Mouse (Mus musculus): ENCODE data around the gene Oxld1. TPM values are rescaled to one million over a fixed set of nuclear protein-coding genes. Genes with fewer than 3 reads are reported as not detected.

Oxld1 gene
- 24.0 and 38.7 TPM in 2 replicates for polyA plus RNA-seq (2012; rRNA removed; ENCODE audit: low replicate concordance)

GRCm38 (mm10) chr11:120457772-120458751 is at the start of gene Oxld1, which contains the start of gene Ccdc137:
Oxld1 (minus strand) TSS chr11:120458068.
Ccdc137 (plus strand) TSS chr11:120458115.

DNA sequence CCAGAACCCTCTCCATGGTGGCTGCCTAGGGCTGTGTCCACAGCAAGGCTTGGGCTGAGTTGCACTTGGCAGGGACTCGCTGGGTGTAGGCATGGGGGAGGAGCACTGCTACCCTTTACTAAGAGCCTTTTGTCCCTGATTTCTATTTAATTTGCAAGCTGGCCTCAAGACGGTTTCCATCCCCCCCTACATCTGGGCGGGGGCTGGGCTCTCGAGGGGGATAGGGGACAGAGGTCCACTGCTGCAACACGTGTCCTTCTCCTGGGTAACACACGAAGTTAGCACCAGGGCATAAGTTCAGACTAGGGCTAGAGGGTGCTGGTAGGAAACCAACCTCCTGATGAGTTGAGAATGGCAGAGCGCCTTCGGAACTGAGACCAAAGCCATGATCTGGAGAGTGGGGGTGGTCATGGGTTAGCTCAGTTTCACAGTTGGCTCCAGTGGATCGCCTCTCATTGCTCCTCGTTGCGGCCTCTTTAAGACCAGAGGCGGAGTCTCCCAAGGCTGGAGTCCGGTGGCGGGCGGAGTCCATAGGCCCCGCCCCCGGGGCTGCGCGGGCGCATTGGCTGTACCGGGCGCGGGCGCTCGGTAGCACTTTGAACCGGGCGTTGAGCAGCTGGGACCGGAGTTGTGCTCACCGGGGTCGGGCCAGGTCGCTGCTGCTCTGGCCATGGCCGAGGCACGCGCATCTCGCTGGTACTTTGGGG is 33.6 kb upstream of the Oxld1 start, which contains the start of gene Slc25a10:
TSS of gene Slc25a10 (plus strand) at position 524 of the 707 bp plus-strand sequence.

DNA sequence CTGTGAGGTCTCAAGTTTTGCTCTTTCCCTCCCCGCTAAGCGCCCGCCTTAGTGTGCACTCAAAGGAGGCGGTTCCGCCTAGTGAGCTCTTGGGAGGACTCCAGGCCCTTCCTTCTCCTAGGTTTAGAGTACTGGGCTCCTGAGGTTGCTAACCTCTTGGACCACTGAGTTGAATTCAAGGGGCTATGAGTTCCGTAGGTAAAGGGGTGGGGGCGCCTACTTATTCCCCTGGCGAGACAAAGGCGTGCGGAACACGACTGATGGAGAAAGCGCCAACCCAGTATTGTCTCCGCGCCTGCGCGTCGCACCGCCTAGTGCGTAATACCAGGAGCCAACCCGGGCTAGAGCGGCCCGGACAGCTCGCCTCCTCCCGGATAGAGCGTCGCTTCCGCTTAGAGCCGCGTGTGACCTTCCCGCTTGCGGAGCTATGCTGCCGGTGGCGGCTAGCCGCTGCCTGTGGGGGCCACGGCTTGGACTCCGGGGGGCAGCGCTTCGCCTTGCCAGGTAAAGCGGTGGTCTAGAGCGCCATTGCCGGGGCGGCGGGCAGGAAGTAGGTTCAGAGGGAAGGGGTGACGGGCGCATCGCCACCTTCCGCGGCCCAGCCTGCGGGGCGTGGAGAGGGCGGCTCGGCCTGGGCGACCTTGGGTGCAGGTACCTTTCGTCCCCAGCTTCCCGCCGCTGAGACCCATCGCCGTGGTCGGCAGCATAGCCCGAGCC is 26.6 kb upstream of the Oxld1 start, which contains the start of gene Mrpl12:
TSS of gene Mrpl12 (plus strand) at position 349 of the 717 bp plus-strand sequence.

GRCm38 (mm10) chr11:120467051-120467735 is 9.3 kb upstream of the Oxld1 start, which contains the start of gene Arl16:
Arl16 (minus strand) TSS chr11:120467607.

DNA sequence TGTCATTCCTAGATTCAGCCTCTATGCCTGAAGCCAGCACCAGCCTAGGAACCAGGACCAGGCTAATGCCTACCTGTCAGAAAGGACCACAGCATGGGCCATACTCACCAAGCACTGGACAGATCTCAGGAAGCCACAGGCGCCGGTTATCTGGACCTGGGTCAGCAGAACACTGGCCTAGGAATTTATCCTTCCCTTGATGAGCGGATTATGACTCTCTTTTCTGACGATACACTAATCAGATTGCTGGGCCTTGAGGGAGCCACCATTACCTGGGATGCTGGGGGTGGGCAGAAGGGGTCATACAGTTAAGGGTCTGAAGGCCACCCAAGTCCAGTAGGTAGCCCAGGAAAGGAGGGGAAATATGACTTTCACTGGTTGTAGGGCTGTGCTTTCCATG is 4.6 kb downstream of the Oxld1 start, which contains the start of gene Pde6g:
TSS of gene Pde6g (minus strand) at position 195 of the 400 bp plus-strand sequence.

DNA sequence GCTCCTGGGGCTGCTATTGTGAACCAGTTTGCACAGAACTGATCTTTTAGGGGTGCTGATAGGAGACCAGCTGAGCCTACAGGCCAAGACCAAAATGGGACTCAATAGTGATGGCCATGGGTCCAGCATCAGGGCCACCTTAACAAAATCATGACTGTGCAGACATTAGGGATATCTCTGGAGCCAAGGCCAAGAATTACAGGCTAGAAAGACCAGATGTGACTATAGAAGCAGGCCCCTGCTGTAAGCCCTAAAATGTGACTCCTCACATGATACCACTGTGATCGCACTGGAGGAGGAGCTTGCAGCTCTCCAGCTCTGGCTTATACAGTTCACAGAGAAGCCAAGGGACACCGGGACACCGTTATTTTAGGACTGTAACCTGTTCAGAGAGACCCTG is 15.5 kb downstream of the Oxld1 start, which contains the start of gene Tspan10:
TSS of gene Tspan10 (plus strand) at position 301 of the 400 bp plus-strand sequence.

DNA sequence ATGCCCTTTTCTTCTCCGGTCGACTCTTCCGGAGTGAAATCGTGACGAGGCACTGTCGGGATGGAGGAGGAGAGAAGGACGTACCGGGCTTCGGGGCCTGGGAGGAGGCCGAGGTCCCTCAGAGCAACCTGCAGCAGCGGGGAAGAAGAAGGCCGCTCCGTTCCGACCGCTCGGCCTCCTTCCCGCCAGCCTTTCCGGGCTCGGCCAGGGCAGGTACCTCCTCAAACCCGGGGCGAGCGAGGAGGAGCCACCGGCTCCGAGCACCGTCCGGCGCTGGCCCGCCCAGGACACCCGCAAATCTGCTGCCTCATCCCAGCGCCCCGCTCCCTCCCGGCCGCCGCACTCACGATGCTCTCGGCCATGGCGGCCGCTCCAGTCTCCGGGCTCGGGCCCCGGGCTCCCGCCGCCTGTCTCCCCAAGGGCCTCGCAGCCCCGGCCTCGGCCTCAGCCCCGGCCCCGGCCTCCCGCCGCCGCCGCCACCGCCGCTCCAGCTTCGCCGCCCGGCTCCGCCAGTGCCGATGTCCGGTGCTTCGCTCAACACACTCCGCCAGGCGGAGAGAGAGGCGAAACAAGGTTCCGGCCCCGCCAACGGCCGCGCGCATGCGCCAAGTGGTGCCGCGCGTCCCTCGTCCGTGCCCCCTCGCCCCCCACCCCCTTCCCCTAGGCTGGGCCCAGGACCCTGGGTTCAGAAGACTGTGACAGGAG is 20.6 kb downstream of the Oxld1 start, which contains the start of gene Nploc4:
TSS of gene Nploc4 (minus strand) at position 557 of the 705 bp plus-strand sequence.

Other genes with a start within 250 kb of the Oxld1 start
- gene Bahcc1, start 225.1 kb downstream of the Oxld1 start, polyA plus RNA-seq (2012; rRNA removed; ENCODE audit: low replicate concordance): 11.2 and 12.3 TPM in 2 replicates
- 797 and 1,378 TPM in 2 replicates for gene Actg1, start 109.5 kb downstream of the Oxld1 start, polyA plus RNA-seq (2012; rRNA removed; ENCODE audit: low replicate concordance)
- gene Fscn2, start 96.5 kb downstream of the Oxld1 start, polyA plus RNA-seq (2012; rRNA removed; ENCODE audit: low replicate concordance): 0.12 TPM in 1 of 2 replicates, not detected in the other
- 49.3 and 67.2 TPM in 2 replicates for gene Faap100, start 79.3 kb downstream of the Oxld1 start, polyA plus RNA-seq (2012; rRNA removed; ENCODE audit: low replicate concordance)
- gene Nploc4, start 20.4 kb downstream of the Oxld1 start, polyA plus RNA-seq (2012; rRNA removed; ENCODE audit: low replicate concordance): 48.8 and 65.0 TPM in 2 replicates
- 0.11 and 0.41 TPM in 2 replicates for gene Tspan10, start 15.4 kb downstream of the Oxld1 start, polyA plus RNA-seq (2012; rRNA removed; ENCODE audit: low replicate concordance)
- 0.27 and 0.28 TPM in 2 replicates for gene Pde6g, start 4.6 kb downstream of the Oxld1 start, polyA plus RNA-seq (2012; rRNA removed; ENCODE audit: low replicate concordance)
- 4.9 and 6.0 TPM in 2 replicates for gene Ccdc137, start within 50 bp of the Oxld1 start, polyA plus RNA-seq (2012; rRNA removed; ENCODE audit: low replicate concordance)
- gene Arl16, start 9.5 kb upstream of the Oxld1 start, polyA plus RNA-seq (2012; rRNA removed; ENCODE audit: low replicate concordance): 12.1 and 13.4 TPM in 2 replicates
- 161 and 284 TPM in 2 replicates for gene Mrpl12, start 26.5 kb upstream of the Oxld1 start, polyA plus RNA-seq (2012; rRNA removed; ENCODE audit: low replicate concordance)
- gene Slc25a10, start 33.8 kb upstream of the Oxld1 start, polyA plus RNA-seq (2012; rRNA removed; ENCODE audit: low replicate concordance): 495 and 586 TPM in 2 replicates
- 1.7 and 2.5 TPM in 2 replicates for gene Gcgr, start 72.6 kb upstream of the Oxld1 start, polyA plus RNA-seq (2012; rRNA removed; ENCODE audit: low replicate concordance)
- gene Mcrip1, start 91.7 kb upstream of the Oxld1 start, polyA plus RNA-seq (2012; rRNA removed; ENCODE audit: low replicate concordance): 28.4 and 38.6 TPM in 2 replicates
- not detected in 2 replicates for gene Ppp1r27, start 93.1 kb upstream of the Oxld1 start, polyA plus RNA-seq (2012; rRNA removed; ENCODE audit: low replicate concordance)
- 428 and 758 TPM in 2 replicates for gene P4hb, start 115.2 kb upstream of the Oxld1 start, polyA plus RNA-seq (2012; rRNA removed; ENCODE audit: low replicate concordance)
- gene Arhgdia, start 123.6 kb upstream of the Oxld1 start, polyA plus RNA-seq (2012; rRNA removed; ENCODE audit: low replicate concordance): 773 and 1,267 TPM in 2 replicates
- gene Alyref, start 140.3 kb upstream of the Oxld1 start, polyA plus RNA-seq (2012; rRNA removed; ENCODE audit: low replicate concordance): 10.3 and 18.4 TPM in 2 replicates
- 97.9 and 105 TPM in 2 replicates for gene Anapc11, start 140.4 kb upstream of the Oxld1 start, polyA plus RNA-seq (2012; rRNA removed; ENCODE audit: low replicate concordance)
- 2.4 and 8.9 TPM in 2 replicates for gene Npb, start 150.4 kb upstream of the Oxld1 start, polyA plus RNA-seq (2012; rRNA removed; ENCODE audit: low replicate concordance)
- 661 and 912 TPM in 2 replicates for gene Pcyt2, start 159.9 kb upstream of the Oxld1 start, polyA plus RNA-seq (2012; rRNA removed; ENCODE audit: low replicate concordance)
- gene Sirt7, start 167.2 kb upstream of the Oxld1 start, polyA plus RNA-seq (2012; rRNA removed; ENCODE audit: low replicate concordance): 89.3 and 105 TPM in 2 replicates
- gene Mafg, start 175.5 kb upstream of the Oxld1 start, polyA plus RNA-seq (2012; rRNA removed; ENCODE audit: low replicate concordance): 29.6 and 39.6 TPM in 2 replicates
- 7.4 and 36.8 TPM in 2 replicates for gene Pycr1, start 185.7 kb upstream of the Oxld1 start, polyA plus RNA-seq (2012; rRNA removed; ENCODE audit: low replicate concordance)
- 0.45 and 0.62 TPM in 2 replicates for gene Myadml2, start 190.1 kb upstream of the Oxld1 start, polyA plus RNA-seq (2012; rRNA removed; ENCODE audit: low replicate concordance)
- gene Notum, start 203.1 kb upstream of the Oxld1 start, polyA plus RNA-seq (2012; rRNA removed; ENCODE audit: low replicate concordance): 0.69 and 4.7 TPM in 2 replicates
- 164 and 233 TPM in 2 replicates for gene Aspscr1, start 214.9 kb upstream of the Oxld1 start, polyA plus RNA-seq (2012; rRNA removed; ENCODE audit: low replicate concordance)